Mouse (Mus musculus) midbrain, postnatal 0 days (tissue): ENCODE data around the gene Brd3os. TPM values are rescaled to one million over a fixed set of nuclear protein-coding genes. Genes with fewer than 3 reads are reported as not detected.

Experiments
- ATAC-seq: fragments of 200-750 bp; cut with Nextera tagmentation; 2 replicates; pipeline ENCODE4 v1.8.0; 2017; ENCODE audit warnings: moderate number of reproducible peaks, mild to moderate bottlenecking, moderate TSS enrichment, moderate library complexity; ENCODE audit not compliant: low FRiP score
- DNase-seq: peaks from one replicate; pipeline ENCODE4 v3.0.0-alpha.2; 2015; ENCODE audit warnings: low spot score
- H3K27ac ChIP-seq: fragments of 300-500 bp; sonication (generic); 2 replicates; pipeline ENCODE4 v1.5.1; 2014; ENCODE audit warnings: low read depth, mild to moderate bottlenecking, low read length, mixed read lengths
- H3K27me3 ChIP-seq: fragments of 300-500 bp; sonication (generic); 2 replicates; pipeline ENCODE4 v1.6.1; 2014; ENCODE audit warnings: low read length, control low read depth, mixed read lengths; ENCODE audit not compliant: insufficient read depth
- H3K36me3 ChIP-seq: fragments of 300-500 bp; sonication (generic); 2 replicates; pipeline ENCODE4 v1.6.1; 2014; ENCODE audit warnings: low read length, control low read depth, mixed read lengths; ENCODE audit not compliant: insufficient read depth
- H3K4me1 ChIP-seq: fragments of 300-500 bp; sonication (generic); 2 replicates; pipeline ENCODE4 v1.6.1; 2014; ENCODE audit warnings: mild to moderate bottlenecking, control low read depth, antibody characterized with exemption, low read length, mixed read lengths; ENCODE audit not compliant: insufficient read depth
- H3K4me2 ChIP-seq: fragments of 300-500 bp; sonication (generic); 2 replicates; pipeline ENCODE4 v1.6.1; 2014; ENCODE audit warnings: low read depth, mild to moderate bottlenecking, low read length, mixed read lengths; ENCODE audit not compliant: poor library complexity, severe bottlenecking
- H3K4me3 ChIP-seq: fragments of 300-500 bp; sonication (generic); 2 replicates; pipeline ENCODE4 v1.5.1; 2014; ENCODE audit warnings: low read depth, mild to moderate bottlenecking, low read length, moderate library complexity
- H3K9ac ChIP-seq: fragments of 300-500 bp; sonication (generic); replicated peaks from 2 replicates; pipeline ENCODE4 v1.6.1; 2014; ENCODE audit warnings: mild to moderate bottlenecking, low read length, moderate library complexity, mixed read lengths; ENCODE audit not compliant: poor library complexity, severe bottlenecking
- H3K9me3 ChIP-seq: fragments of 300-500 bp; sonication (generic); 2 replicates; pipeline ENCODE4 v1.6.1; 2016; ENCODE audit warnings: low read length, control low read depth
- CTCF ChIP-seq: IDR thresholded peaks from 2 replicates; pipeline ENCODE4 v1.5.1; 2016; ENCODE audit warnings: antibody characterized with exemption, mild to moderate bottlenecking
- WGBS: fragments of 180-500 bp; shearing (Covaris S2); extraction: QIAGEN DNeasy Blood & Tissue Kit; methylation state at CpG from one replicate; pipeline ENCODE4 v1.1.7; 2014; 5-methylcytosine and 5-hydroxymethylcytosine counted together
- microRNA-seq: library from miRNA; unstranded; fragments of <30 nt; microRNA quantifications from one replicate; pipeline ENCODE4, GENCODE M21; 2016; ENCODE audit warnings: borderline number of aligned reads
- polyA plus RNA-seq: library from polyadenylated mRNA; unstranded; fragments of >200 nt; fragmentation: Nextera tagmentation; extraction: Ambion mirVana; gene quantifications from 2 replicates; pipeline ENCODE4 v1.2.1, GENCODE M21; 2015
- total RNA-seq: library from RNA; depleted of rRNA; stranded (reverse); fragments of >200 nt; gene quantifications from 2 replicates; pipeline ENCODE4 v1.2.3, GENCODE M21; 2014; rRNA removed

The Brd3os gene
- total and polyA plus RNA-seq, 2 experiments from 2014 or later = 42.5 to 44.2 TPM

DNA sequence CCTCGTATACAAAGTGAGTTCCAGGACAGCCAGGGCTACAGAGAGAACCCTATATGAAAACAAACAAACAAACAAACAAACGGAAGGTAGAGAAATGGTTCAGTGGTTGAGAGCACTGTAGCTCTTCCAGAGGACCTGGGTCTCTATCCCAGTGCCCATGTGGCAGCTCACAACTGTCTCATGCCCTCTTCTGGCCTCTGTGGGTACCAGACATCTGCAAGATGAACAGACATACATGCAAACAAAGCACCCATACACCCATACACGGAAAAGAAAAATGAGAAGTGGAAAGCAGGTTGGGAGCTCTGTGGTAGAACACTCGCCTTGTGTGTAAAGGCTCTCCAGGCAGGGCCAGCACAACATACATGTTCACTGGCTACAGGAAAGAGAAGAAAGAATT, 38.2 kb downstream of the Brd3os start:
- Histone ChIP-seq H3K9ac (no peak overlapping the region), H3K9me3 (no peaks in the 10 kb centered on the region), H3K4me2 (no peak overlapping the region), H3K27ac (no peak overlapping the region), H3K4me3 (no peak overlapping the region), H3K27me3 (no peaks in the 10 kb centered on the region), H3K4me1 (no peaks in the 10 kb centered on the region), H3K36me3 (no peaks in the 10 kb centered on the region)
- WGBS = 77% methylated on average over 4 of the region's 4 CpGs
- ATAC-seq = no peak
- TF ChIP-seq CTCF = no peak
- DNase-seq = no peak

DNA sequence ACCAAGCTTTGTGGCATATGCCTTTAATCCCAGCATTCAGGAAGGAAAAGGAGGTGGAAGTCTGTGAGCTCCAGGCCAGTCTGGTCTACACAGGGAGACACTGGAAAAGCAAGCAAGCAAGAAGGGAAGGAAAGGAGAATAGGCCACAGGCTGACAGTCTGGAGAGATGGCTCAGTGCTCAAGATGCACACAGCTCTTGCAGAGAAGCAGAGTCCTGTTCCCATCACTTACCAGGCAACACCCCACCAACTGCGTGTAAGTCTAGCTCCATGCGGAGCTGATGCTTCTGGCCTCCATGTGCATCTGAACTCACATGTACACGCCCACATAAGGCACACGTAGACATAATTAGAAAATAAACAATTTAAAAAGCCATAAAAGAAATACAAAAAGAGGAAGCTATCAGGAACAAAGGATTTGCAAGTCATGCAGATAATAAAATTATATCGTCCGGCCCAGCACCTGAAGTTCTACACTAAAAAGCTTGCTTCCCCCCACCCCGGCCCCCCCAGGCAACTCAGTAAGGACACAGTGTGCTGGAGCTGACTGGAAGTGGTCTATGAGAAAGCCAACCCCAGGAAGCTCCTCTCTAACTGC, 40.2 kb downstream of the Brd3os start:
- Histone ChIP-seq H3K27ac (no peak overlapping the region), H3K4me1 (no peaks in the 10 kb centered on the region), H3K9me3 (no peaks in the 10 kb centered on the region), H3K36me3 (no peaks in the 10 kb centered on the region), H3K9ac (no peak overlapping the region), H3K4me2 (no peak overlapping the region), H3K27me3 (no peaks in the 10 kb centered on the region), H3K4me3 (no peak overlapping the region)
- no peak for DNase-seq
- 85% methylated on average over 7 of the region's 7 CpGs for WGBS
- no peak for TF ChIP-seq CTCF
- no peak for ATAC-seq

DNA sequence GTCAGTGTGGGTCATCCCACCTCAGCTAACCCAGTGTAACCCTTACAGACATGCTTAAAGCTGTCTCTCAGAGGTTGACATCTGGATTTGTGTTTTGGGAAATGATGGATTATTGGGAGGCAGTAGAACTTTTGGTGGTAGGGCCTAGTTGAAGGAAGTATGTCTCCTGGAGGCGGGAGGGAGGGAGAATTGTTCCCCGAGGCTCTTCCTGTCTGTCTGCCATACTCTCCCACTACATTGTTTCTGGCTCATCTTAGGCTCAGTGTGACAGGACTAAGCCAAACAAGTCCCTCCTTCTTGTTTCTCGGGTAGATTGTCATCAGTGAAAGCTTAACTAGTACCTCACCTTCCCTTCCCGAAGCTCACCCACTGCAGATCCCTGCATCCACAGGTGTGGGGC, 44.6 kb downstream of the Brd3os start:
- H3K27me3 ChIP-seq = no peaks in the 10 kb centered on the region
- H3K4me1 ChIP-seq = no peaks in the 10 kb centered on the region
- H3K9me3 ChIP-seq = no peaks in the 10 kb centered on the region
- WGBS = 76% methylated on average over 4 of the region's 4 CpGs
- no peak overlapping the region for H3K4me2 ChIP-seq
- no peak for ATAC-seq
- H3K36me3 ChIP-seq = no peaks in the 10 kb centered on the region
- no peak for TF ChIP-seq CTCF
- H3K4me3 ChIP-seq = no peak overlapping the region
- no peak for DNase-seq
- no peak overlapping the region for H3K9ac ChIP-seq
- no peak overlapping the region for H3K27ac ChIP-seq

DNA sequence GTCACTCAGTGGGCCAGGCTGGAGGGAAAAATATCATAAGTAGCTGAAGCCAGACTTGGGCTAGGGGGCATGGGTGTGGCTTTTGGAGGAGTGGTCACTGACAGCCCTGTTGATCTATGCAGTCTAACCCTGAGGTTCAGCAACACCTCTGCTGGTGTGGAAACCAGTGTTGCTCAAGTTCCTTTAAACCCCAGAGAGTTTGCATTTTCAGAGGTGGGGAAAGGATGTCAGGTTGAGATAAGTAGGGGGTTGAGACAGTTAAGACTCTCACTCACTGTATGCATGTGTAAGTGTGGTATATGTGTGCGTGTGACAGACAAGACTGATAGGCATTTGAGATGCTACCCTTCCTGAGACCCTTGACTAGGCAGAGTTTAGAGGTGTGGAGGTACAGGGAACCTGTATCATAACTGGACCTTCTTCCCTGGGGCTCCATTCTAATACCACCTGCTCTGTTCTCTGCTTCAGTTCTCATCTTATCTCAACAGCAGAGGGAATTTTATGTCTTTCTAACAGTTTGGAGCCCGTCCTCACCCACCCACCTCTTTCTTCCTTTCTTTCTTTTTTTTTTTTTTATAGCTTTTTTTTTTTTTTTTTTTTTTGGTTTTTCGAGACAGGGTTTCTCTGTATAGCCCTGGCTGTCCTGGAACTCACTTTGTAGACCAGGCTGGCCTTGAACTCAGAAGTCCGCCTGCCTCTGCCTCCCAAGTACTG, 45.4 kb downstream of the Brd3os start:
- Histone ChIP-seq H3K9ac (no peak overlapping the region), H3K4me2 (no peak overlapping the region), H3K4me3 (no peak overlapping the region), H3K9me3 (no peaks in the 10 kb centered on the region), H3K27me3 (no peaks in the 10 kb centered on the region), H3K4me1 (no peaks in the 10 kb centered on the region), H3K36me3 (no peaks in the 10 kb centered on the region), H3K27ac (no peak overlapping the region)
- 85% methylated on average over 3 of the region's 4 CpGs for WGBS
- ATAC-seq (no peak), DNase-seq (no peak)
- TF ChIP-seq CTCF = no peak

DNA sequence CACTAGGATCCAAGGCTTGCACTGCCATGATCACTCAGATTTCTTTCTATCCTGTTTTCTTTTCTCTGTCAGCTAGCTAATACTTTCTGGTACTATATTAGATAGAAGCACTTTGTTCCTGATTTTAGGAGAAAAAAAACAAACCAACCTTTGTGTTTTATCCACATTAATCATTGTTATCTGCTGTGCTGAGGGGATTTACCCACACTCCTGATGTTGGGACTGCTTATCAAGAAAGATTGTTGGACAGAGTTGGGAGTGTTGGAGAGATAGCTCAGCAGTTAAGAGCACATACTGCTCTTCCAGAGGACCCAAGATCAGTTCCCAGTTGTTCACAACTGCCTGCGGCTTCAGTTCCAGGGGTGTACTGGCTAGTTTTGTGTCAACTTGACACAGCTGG, 46.2 kb downstream of the Brd3os start:
- Histone ChIP-seq H3K9ac (no peak overlapping the region), H3K4me3 (no peak overlapping the region), H3K27ac (no peak overlapping the region), H3K27me3 (no peaks in the 10 kb centered on the region), H3K36me3 (no peaks in the 10 kb centered on the region), H3K4me2 (no peak overlapping the region), H3K9me3 (no peaks in the 10 kb centered on the region), H3K4me1 (no peaks in the 10 kb centered on the region)
- TF ChIP-seq CTCF = no peak
- 100% methylated on average over 1 of the region's 1 CpGs for WGBS
- ATAC-seq (no peak), DNase-seq (no peak)

DNA sequence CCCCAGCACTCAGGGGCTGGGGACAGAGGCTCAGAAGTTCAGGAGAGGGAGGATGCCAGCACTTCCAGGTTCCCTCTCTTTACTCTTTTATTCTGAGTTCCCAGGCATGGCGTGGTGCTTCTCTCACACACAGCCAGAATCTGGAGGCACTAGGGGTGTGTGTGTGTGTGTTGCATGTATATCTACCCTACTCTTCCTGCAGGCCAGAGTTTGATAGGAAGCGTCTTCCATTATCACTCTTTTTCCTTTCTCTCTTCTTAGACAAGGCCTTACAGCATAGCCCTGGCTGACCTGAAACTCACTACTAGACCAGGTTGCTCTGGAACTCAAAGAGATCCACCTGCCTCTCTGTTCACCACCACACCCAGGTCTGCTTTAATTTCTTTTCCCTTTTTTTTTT, 48.8 kb downstream of the Brd3os start:
- no peaks in the 10 kb centered on the region for H3K36me3 ChIP-seq
- no peak for TF ChIP-seq CTCF
- 83% methylated on average over 2 of the region's 2 CpGs for WGBS
- H3K27ac ChIP-seq = no peak overlapping the region
- no peak overlapping the region for H3K4me2 ChIP-seq
- ATAC-seq (no peak), DNase-seq (no peak)
- H3K9me3 ChIP-seq = no peaks in the 10 kb centered on the region
- H3K27me3 ChIP-seq = no peaks in the 10 kb centered on the region
- H3K4me3 ChIP-seq = no peak overlapping the region
- H3K4me1 ChIP-seq = no peaks in the 10 kb centered on the region
- H3K9ac ChIP-seq = no peak overlapping the region

Small RNAs within 50 kb of the gene (microRNA-seq; reads per million reads assigned to microRNA genes)
- gene Gm24049 (not detected), gene Mir7578 (not detected)

Other genes with a start within 250 kb of the Brd3os start
- 9.5 and 11.8 TPM in 2 replicates for gene Sardh, start 194.0 kb upstream of the Brd3os start, total RNA-seq
- 7.4 and 8.9 TPM in 2 replicates for gene Sardh, start 194.0 kb upstream of the Brd3os start, polyA plus RNA-seq
- 33.6 and 34.8 TPM in 2 replicates for gene Vav2, start 15.3 kb upstream of the Brd3os start, total RNA-seq
- gene Vav2, start 15.3 kb upstream of the Brd3os start, polyA plus RNA-seq = 6.4 TPM in 2 replicates
- gene Brd3, start 65.3 kb downstream of the Brd3os start, total RNA-seq = 43.8 and 54.7 TPM in 2 replicates
- gene Brd3, start 65.3 kb downstream of the Brd3os start, polyA plus RNA-seq = 124 TPM in 2 replicates
- gene Wdr5, start 72.8 kb downstream of the Brd3os start, total RNA-seq = 48.9 and 50.1 TPM in 2 replicates
- gene Wdr5, start 72.8 kb downstream of the Brd3os start, polyA plus RNA-seq = 34.5 and 35.4 TPM in 2 replicates
- 18.5 and 20.2 TPM in 2 replicates for gene Rxra, start 234.1 kb downstream of the Brd3os start, total RNA-seq
- gene Rxra, start 234.1 kb downstream of the Brd3os start, polyA plus RNA-seq = 2.2 and 2.3 TPM in 2 replicates